ENCODE assay signal across 10 mouse cellular contexts in the genomic region with DNA sequence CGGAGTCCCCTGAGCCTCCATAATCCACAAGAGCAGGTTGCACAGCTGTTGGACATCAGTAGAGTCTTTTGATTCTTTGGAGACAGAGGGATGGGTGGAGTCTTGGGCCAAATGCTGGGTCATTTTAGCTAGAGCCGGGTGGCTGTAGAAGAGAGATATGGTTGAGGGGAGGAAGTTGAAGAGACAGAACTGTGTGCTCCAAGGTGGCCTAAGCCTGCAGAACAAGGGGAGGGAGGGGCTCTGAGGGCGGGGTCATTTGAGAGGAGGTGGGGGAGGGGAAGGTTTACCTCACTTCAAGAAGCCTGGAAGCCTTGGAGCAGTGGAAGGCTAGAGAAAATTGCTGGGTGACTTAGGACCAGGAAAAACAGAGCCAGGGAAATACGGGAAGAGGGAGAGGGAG. TPM values are rescaled to one million over a fixed set of nuclear protein-coding genes. Genes with fewer than 3 reads are reported as not detected.
A peak's percentile ranks its signal among the peaks of the same experiment; 100 is the strongest.
DNase-seq lines count a peak whose midpoint lies in the region; ATAC-seq lines count a peak whose summit lies in the region.
"Had no signal": no experiment of that assay in that cellular context is flagged by ENCODE, and none has a peak within 500 bp of the region (broad histone marks: within the 10 kb centered on the region; RNA-seq: fewer than 3 reads in every experiment).

Gene Treml2, plus strand, starts transcription at position 296 of the 400 bp plus-strand sequence.

- no peaks in the 10 kb centered on the region for H3K27me3 ChIP-seq in limb, embryonic 10.5 days (ENCODE audit: low read depth, poor library complexity, severe bottlenecking)
- no peaks in the 10 kb centered on the region for H3K27me3 ChIP-seq in splenic B cell, adult 2 months (ENCODE audit: control insufficient read depth, insufficient read depth, low read length, poor library complexity, severe bottlenecking)
- no peaks in the 10 kb centered on the region for H3K27me3 ChIP-seq in forebrain, embryonic 11.5 days (ENCODE audit: control insufficient read depth, insufficient read depth, low read length)
- H3K27me3 ChIP-seq: limb, embryonic 15.5 days had no signal

- no peaks in the 10 kb centered on the region for H3K9me3 ChIP-seq in limb, embryonic 10.5 days (replicated peaks)
- H3K9me3 ChIP-seq in forebrain, embryonic 11.5 days (ENCODE audit: control insufficient read depth, low read length), result no peaks in the 10 kb centered on the region
- H3K9me3 ChIP-seq: limb, embryonic 15.5 days had no signal

- H3K27ac ChIP-seq in limb, embryonic 10.5 days, result 0 out of 2 replicates have a peak within 1 kb of the TSS, but pooled peaks have one; percentile 16
- H3K27ac ChIP-seq in forebrain, embryonic 11.5 days (ENCODE audit: low read depth, low read length), result no peak within 1 kb of the TSS
- H3K27ac ChIP-seq: kidney, postnatal 0 days; limb, embryonic 15.5 days had no signal

- H3K4me2 ChIP-seq in forebrain, embryonic 11.5 days (ENCODE audit: low read depth, low read length, severe bottlenecking), result no peak within 1 kb of the TSS
- H3K4me2 ChIP-seq: limb, embryonic 15.5 days had no signal

- H3K4me3 ChIP-seq in limb, embryonic 10.5 days, result no peak within 1 kb of the TSS; the same call in 1 of the 2 replicates
- no peak within 1 kb of the TSS for H3K4me3 ChIP-seq in forebrain, embryonic 11.5 days (ENCODE audit: low read depth, low read length)
- H3K4me3 ChIP-seq: limb, embryonic 15.5 days had no signal

- no peak within 1 kb of the TSS for H3K9ac ChIP-seq in forebrain, embryonic 11.5 days (ENCODE audit: low read length)
- H3K9ac ChIP-seq: limb, embryonic 15.5 days had no signal

- H3K4me1 ChIP-seq in limb, embryonic 10.5 days, result peaks cover 11% of the 10 kb centered on the region
- no peaks in the 10 kb centered on the region for H3K4me1 ChIP-seq in forebrain, embryonic 11.5 days (replicated peaks; ENCODE audit: control insufficient read depth, insufficient read depth, low read length)
- H3K4me1 ChIP-seq: limb, embryonic 15.5 days had no signal

- DNase-seq in retina, embryonic 14.5 days (ENCODE audit: low spot score), result peak; percentile 14
- no peak for DNase-seq in retina, postnatal 1 day
- no peak for DNase-seq in limb, embryonic 10.5 days (ENCODE audit: low spot score)
- peak; percentile 66 for DNase-seq in splenic B cell, adult 2 months (ENCODE audit: low read depth, low spot score)
- DNase-seq in right cerebral cortex, postnatal 4 days, result no peak
- no peak for DNase-seq in right cerebral cortex, adult 2 months (ENCODE audit: low spot score in 2 of 2)
- DNase-seq in forebrain, embryonic 11.5 days (ENCODE audit: low spot score), result no peak

- no peak for ATAC-seq in activated CD4-positive, CD25-positive, alpha-beta regulatory T cell, adult 4 months
- no peak for ATAC-seq in forebrain, embryonic 11.5 days (replicated peaks; ENCODE audit: low FRiP score)

- no peaks in the 10 kb centered on the region for H3K36me3 ChIP-seq in limb, embryonic 10.5 days
- peaks cover 1% of the 10 kb centered on the region; the same call in 1 of the 2 replicates for H3K36me3 ChIP-seq in splenic B cell, adult 2 months (ENCODE audit: control insufficient read depth, insufficient read depth, low read length, poor library complexity, severe bottlenecking)
- no peaks in the 10 kb centered on the region for H3K36me3 ChIP-seq in forebrain, embryonic 11.5 days (ENCODE audit: control insufficient read depth, insufficient read depth, low read length)
- H3K36me3 ChIP-seq: limb, embryonic 15.5 days had no signal

- 33% methylated on average over 3 of the region's 4 CpGs for WGBS in limb, embryonic 10.5 days
- 34% methylated on average over 3 of the region's 4 CpGs for WGBS in forebrain, embryonic 11.5 days

RNA-seq across cellular contexts. Expression of gene Treml2, which starts in this region (rescaled TPM):
- 10 to 100 TPM; 16.1 to 17.1 TPM for polyA plus RNA-seq in activated CD4-positive, CD25-positive, alpha-beta regulatory T cell, adult 4 months (2017; shearing (Covaris generic))
- 0.25 and 0.54 TPM in 2 replicates for polyA plus RNA-seq in limb, embryonic 10.5 days (2016; fragmentation: Nextera tagmentation; extraction: Ambion mirVana)
- 0.20 and 0.51 TPM in 2 replicates for polyA plus RNA-seq in forebrain, embryonic 11.5 days (2014; fragmentation: Nextera tagmentation; extraction: Ambion mirVana)

Comparison
In these comparisons a context has a peak if more than half of its experiments do, and no peak if none do; other contexts are left out.
1. RNA of gene Treml2 (polyA plus RNA-seq): 16.1 to 17.1 TPM in activated CD4-positive, CD25-positive, alpha-beta regulatory T cell, adult 4 months; 0.25 to 0.54 TPM in limb, embryonic 10.5 days and 0.20 to 0.51 TPM in forebrain, embryonic 11.5 days; every median in the first group is over 10 times any median in the second.
2. DNase-seq: peak in retina, embryonic 14.5 days (single experiment) and splenic B cell, adult 2 months (single experiment); none in retina, postnatal 1 day (single experiment), limb, embryonic 10.5 days (single experiment), right cerebral cortex, postnatal 4 days (single experiment), right cerebral cortex, adult 2 months (0 of 2) and forebrain, embryonic 11.5 days (single experiment).